In the genomic region with DNA sequence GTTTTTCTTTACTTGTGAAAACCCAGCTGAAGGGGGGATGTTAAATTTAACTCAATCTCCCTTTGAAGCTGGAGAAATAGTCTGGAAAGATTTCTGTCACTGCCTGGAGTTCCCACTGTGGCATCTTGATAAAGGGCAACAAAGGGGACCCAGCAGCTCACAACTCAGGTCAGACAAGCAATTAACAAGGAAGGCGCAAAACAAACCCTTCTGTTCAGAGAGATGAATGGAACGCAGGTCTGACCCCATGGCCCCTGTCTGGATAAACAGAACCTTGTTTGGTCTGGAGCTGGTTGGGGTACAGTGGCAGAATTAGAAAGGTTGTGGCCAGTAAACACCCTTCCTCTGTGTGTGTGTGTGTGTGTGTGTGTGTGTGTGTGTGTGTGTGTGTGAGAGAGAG, we compare ENCODE assay signal across 19 mouse cellular contexts.
A peak's percentile ranks its signal among the peaks of the same experiment; 100 is the strongest.
DNase-seq lines count a peak whose midpoint lies in the region; ATAC-seq and TF ChIP-seq lines count a peak whose summit lies in the region.
"Had no signal": no experiment of that assay in that cellular context is flagged by ENCODE, and none has a peak within 500 bp of the region (broad histone marks: within the 10 kb centered on the region; RNA-seq: fewer than 3 reads in every experiment).

No protein-coding gene starts in this region.

- peak; percentile 31 for DNase-seq in forebrain, embryonic 10.5 days (ENCODE audit: extremely low spot score, low spot score)
- no peak for DNase-seq in kidney, postnatal 10 days
- DNase-seq in embryo, embryonic 10 days (ENCODE audit: low spot score), result peak; percentile 71
- peak; percentile 49 for DNase-seq in limb, embryonic 10.5 days (ENCODE audit: low spot score)
- DNase-seq in lung, adult 2 months, result no peak
- DNase-seq: adrenal gland, postnatal 10 days; cerebellum, adult 9-11 months; heart, postnatal 4 days; kidney, adult 2 months; kidney, postnatal 25 days; lung, adult 18-20 months; lung, postnatal 36 days had no signal

- no peaks in the 10 kb centered on the region for H3K9me3 ChIP-seq in forebrain, embryonic 10.5 days
- H3K9me3 ChIP-seq in forebrain, embryonic 15.5 days, result no peaks in the 10 kb centered on the region
- no peaks in the 10 kb centered on the region for H3K9me3 ChIP-seq in kidney, embryonic 15.5 days (replicated peaks)
- no peaks in the 10 kb centered on the region for H3K9me3 ChIP-seq in limb, embryonic 10.5 days (replicated peaks)
- H3K9me3 ChIP-seq: heart, embryonic 15.5 days; stomach, embryonic 15.5 days had no signal

- no peak overlapping the region for H3K9ac ChIP-seq in forebrain, embryonic 15.5 days (replicated peaks)
- no peak overlapping the region for H3K9ac ChIP-seq in kidney, embryonic 15.5 days
- H3K9ac ChIP-seq: heart, embryonic 15.5 days; stomach, embryonic 15.5 days had no signal

- no peak for TF ChIP-seq CTCF in lung, adult 2 months (IDR thresholded peaks at IDR 0.05; ENCODE audit: insufficient read depth, low read length)

- no peak for ATAC-seq in forebrain, embryonic 15.5 days (replicated peaks)
- no peak for ATAC-seq in kidney, embryonic 15.5 days (replicated peaks; ENCODE audit: low FRiP score)
- no peak for ATAC-seq in frontal cortex, adult (ENCODE audit: low TSS enrichment)
- ATAC-seq: activated CD4-positive, CD25-positive, alpha-beta regulatory T cell, adult 4 months had no signal

- no peak overlapping the region for H3K4me2 ChIP-seq in forebrain, embryonic 15.5 days (replicated peaks)
- no peak overlapping the region for H3K4me2 ChIP-seq in kidney, embryonic 15.5 days
- H3K4me2 ChIP-seq: heart, embryonic 15.5 days; liver, embryonic 11.5 days; stomach, embryonic 15.5 days had no signal

- H3K4me1 ChIP-seq in forebrain, embryonic 10.5 days, result peaks cover 13% of the 10 kb centered on the region
- H3K4me1 ChIP-seq in forebrain, embryonic 15.5 days, result no peaks in the 10 kb centered on the region
- H3K4me1 ChIP-seq in kidney, embryonic 15.5 days, result peaks cover 4% of the 10 kb centered on the region; the same call in 1 of the 2 replicates
- H3K4me1 ChIP-seq in limb, embryonic 10.5 days, result peaks cover 19% of the 10 kb centered on the region
- peaks cover 3% of the 10 kb centered on the region; the same call in 1 of the 2 replicates for H3K4me1 ChIP-seq in lung, adult 2 months (ENCODE audit: control insufficient read depth, insufficient read depth, low read length)
- H3K4me1 ChIP-seq: heart, embryonic 15.5 days; stomach, embryonic 15.5 days had no signal

- 0% methylated on average over 2 of the region's 2 CpGs for WGBS in forebrain, embryonic 10.5 days
- 3% methylated on average over 2 of the region's 2 CpGs for WGBS in forebrain, embryonic 15.5 days
- WGBS in kidney, embryonic 15.5 days, result 18% methylated on average over 2 of the region's 2 CpGs
- 4% methylated on average over 2 of the region's 2 CpGs for WGBS in limb, embryonic 10.5 days
- WGBS in lung, adult 2 months, result 45% methylated on average over 2 of the region's 2 CpGs

- H3K4me3 ChIP-seq in forebrain, embryonic 10.5 days, result no peak overlapping the region
- H3K4me3 ChIP-seq in forebrain, embryonic 15.5 days, result no peak overlapping the region
- H3K4me3 ChIP-seq in kidney, embryonic 15.5 days (replicated peaks), result no peak overlapping the region
- no peak overlapping the region for H3K4me3 ChIP-seq in limb, embryonic 10.5 days
- H3K4me3 ChIP-seq in lung, adult 2 months (replicated peaks; ENCODE audit: extremely low read depth, low read depth, low read length), result no peak overlapping the region
- H3K4me3 ChIP-seq: heart, embryonic 15.5 days; stomach, embryonic 15.5 days had no signal

- no peaks in the 10 kb centered on the region for H3K27me3 ChIP-seq in forebrain, embryonic 10.5 days (ENCODE audit: poor library complexity, severe bottlenecking)
- H3K27me3 ChIP-seq in forebrain, embryonic 15.5 days, result no peaks in the 10 kb centered on the region
- H3K27me3 ChIP-seq in kidney, embryonic 15.5 days, result no peaks in the 10 kb centered on the region
- no peaks in the 10 kb centered on the region for H3K27me3 ChIP-seq in limb, embryonic 10.5 days (ENCODE audit: low read depth, poor library complexity, severe bottlenecking)
- H3K27me3 ChIP-seq: heart, embryonic 15.5 days; stomach, embryonic 15.5 days had no signal

- no peak for TF ChIP-seq POLR2A in lung, adult 2 months (IDR thresholded peaks at IDR 0.05; ENCODE audit: borderline replicate concordance, extremely low read depth, low read depth, low read length)

- H3K36me3 ChIP-seq in forebrain, embryonic 10.5 days (replicated peaks), result no peaks in the 10 kb centered on the region
- H3K36me3 ChIP-seq in forebrain, embryonic 15.5 days, result no peaks in the 10 kb centered on the region
- H3K36me3 ChIP-seq in kidney, embryonic 15.5 days, result no peaks in the 10 kb centered on the region
- H3K36me3 ChIP-seq in limb, embryonic 10.5 days, result no peaks in the 10 kb centered on the region
- H3K36me3 ChIP-seq: heart, embryonic 15.5 days; stomach, embryonic 15.5 days had no signal

- H3K27ac ChIP-seq in forebrain, embryonic 10.5 days, result 0 out of 2 replicates have a peak overlapping the region, but pooled peaks have one; percentile 26
- no peak overlapping the region for H3K27ac ChIP-seq in forebrain, embryonic 15.5 days (replicated peaks)
- 0 out of 2 replicates have a peak overlapping the region, but pooled peaks have one; percentile 5 for H3K27ac ChIP-seq in kidney, embryonic 15.5 days
- 0 out of 2 replicates have a peak overlapping the region, but pooled peaks have one; percentile 17 for H3K27ac ChIP-seq in limb, embryonic 10.5 days
- H3K27ac ChIP-seq: heart, embryonic 15.5 days; stomach, embryonic 15.5 days had no signal

Comparison
In these comparisons a context has a peak if more than half of its experiments do, and no peak if none do; other contexts are left out.
1. DNase-seq: peak in forebrain, embryonic 10.5 days (single experiment), embryo, embryonic 10 days (single experiment) and limb, embryonic 10.5 days (single experiment); none in kidney, postnatal 10 days (single experiment) and lung, adult 2 months (single experiment).